Mouse (Mus musculus): ENCODE data around the gene Mmp20.

Mmp20 gene

GRCm38 (mm10) chr9:7627931-7628330 is at the start of gene Mmp20:
Gene Mmp20 (plus strand): TSS chr9:7628231.
- no peak for DNase-seq (ENCODE audit: low spot score)

- no peak for DNase-seq (ENCODE audit: low spot score)
Measured at GRCm38 (mm10) chr9:7590063-7590462, 38.0 kb upstream of the Mmp20 start.

GRCm38 (mm10) chr9:7593272-7593812 is 34.7 kb upstream of the Mmp20 start:
- DNase-seq (ENCODE audit: low spot score), result no peak

- DNase-seq (ENCODE audit: low spot score), result peak; percentile 92
Measured at GRCm38 (mm10) chr9:7594816-7595540, 33.1 kb upstream of the Mmp20 start.

GRCm38 (mm10) chr9:7602982-7603742 is 24.9 kb upstream of the Mmp20 start:
- DNase-seq (ENCODE audit: low spot score), result peak; percentile 79

GRCm38 (mm10) chr9:7604005-7604404 is 24.0 kb upstream of the Mmp20 start:
- no peak for DNase-seq (ENCODE audit: low spot score)

GRCm38 (mm10) chr9:7605638-7606037 is 22.4 kb upstream of the Mmp20 start:
- DNase-seq (ENCODE audit: low spot score), result no peak

GRCm38 (mm10) chr9:7622582-7622981 is 5.4 kb upstream of the Mmp20 start:
- no peak for DNase-seq (ENCODE audit: low spot score)

- DNase-seq (ENCODE audit: low spot score), result peak; percentile 42
Measured at GRCm38 (mm10) chr9:7633936-7634335, 5.9 kb downstream of the Mmp20 start.

- no peak for DNase-seq (ENCODE audit: low spot score)
Measured at GRCm38 (mm10) chr9:7647901-7648300, 19.9 kb downstream of the Mmp20 start.

GRCm38 (mm10) chr9:7650397-7651180 is 22.6 kb downstream of the Mmp20 start:
- no peak for DNase-seq (ENCODE audit: low spot score)

- DNase-seq (ENCODE audit: low spot score), result no peak
Measured at GRCm38 (mm10) chr9:7652351-7653085, 24.5 kb downstream of the Mmp20 start.

GRCm38 (mm10) chr9:7657946-7658345 is 29.9 kb downstream of the Mmp20 start:
- no peak for DNase-seq (ENCODE audit: low spot score)

GRCm38 (mm10) chr9:7659469-7660020 is 31.5 kb downstream of the Mmp20 start:
- DNase-seq (ENCODE audit: low spot score), result peak; percentile 55

- DNase-seq (ENCODE audit: low spot score), result no peak
Measured at GRCm38 (mm10) chr9:7661371-7661770, 33.3 kb downstream of the Mmp20 start.

- no peak for DNase-seq (ENCODE audit: low spot score)
Measured at GRCm38 (mm10) chr9:7669674-7670073, 41.6 kb downstream of the Mmp20 start.

GRCm38 (mm10) chr9:7672985-7673384 is 45.0 kb downstream of the Mmp20 start:
- no peak for DNase-seq (ENCODE audit: low spot score)

- DNase-seq (ENCODE audit: low spot score), result no peak
Measured at GRCm38 (mm10) chr9:7678154-7678837, 50.3 kb downstream of the Mmp20 start.

- no peak for DNase-seq (ENCODE audit: low spot score)
Measured at GRCm38 (mm10) chr9:7682081-7682618, 54.1 kb downstream of the Mmp20 start.

- no peak for DNase-seq (ENCODE audit: low spot score)
Measured at GRCm38 (mm10) chr9:7686024-7686423, 58.0 kb downstream of the Mmp20 start.
